Mouse (Mus musculus): ENCODE data around the gene Pyy.

- TF ChIP-seq TAL1 (IDR thresholded peaks at IDR 0.05; ENCODE audit: low read length) (no peak), GATA1 (IDR thresholded peaks at IDR 0.05; ENCODE audit: low read length) (no peak)
Observed at GRCm38 (mm10) chr11:102102485-102103258, 5.0 kb downstream of the Pyy start.

Measured in erythroblast, embryonic 14.5 days (primary cell).